Comparison of ENCODE assay signal across 9 mouse cellular contexts in genomic region chr4:101082176-101082888, GRCm38 (mm10). TPM values are rescaled to one million over a fixed set of nuclear protein-coding genes. Genes with fewer than 3 reads are reported as not detected.
DNase-seq lines count a peak whose midpoint lies in the region; ATAC-seq lines count a peak whose summit lies in the region.
"Had no signal": no experiment of that assay in that cellular context is flagged by ENCODE, and none has a peak within 500 bp of the region (broad histone marks: within the 10 kb centered on the region; RNA-seq: fewer than 3 reads in every experiment).

No protein-coding gene starts in this region.

- ATAC-seq in lung, embryonic 16.5 days (ENCODE audit: low read depth): peak; percentile 79
- no peak; the same call in 1 of the 2 replicates for ATAC-seq in hindbrain, embryonic 14.5 days (ENCODE audit: low FRiP score)
- ATAC-seq in stomach, embryonic 16.5 days (ENCODE audit: insufficient read depth, low FRiP score): peak; percentile 61; the same call in 1 of the 2 replicates

- H3K27ac ChIP-seq in lung, embryonic 16.5 days (ENCODE audit: low read length): peak overlapping the region; percentile 71
- peak overlapping the region; percentile 26; the same call in 1 of the 2 replicates for H3K27ac ChIP-seq in hindbrain, embryonic 14.5 days
- peak overlapping the region; percentile 56; the same call in 1 of the 2 replicates for H3K27ac ChIP-seq in limb, embryonic 10.5 days
- peak overlapping the region; percentile 82 for H3K27ac ChIP-seq in stomach, embryonic 16.5 days (ENCODE audit: low read length)

- 35% methylated on average over 17 of the region's 17 CpGs for WGBS in lung, embryonic 16.5 days
- WGBS in hindbrain, embryonic 14.5 days: 14% methylated on average over 17 of the region's 17 CpGs
- 62% methylated on average over 17 of the region's 17 CpGs for WGBS in limb, embryonic 10.5 days
- 29% methylated on average over 17 of the region's 17 CpGs for WGBS in stomach, embryonic 16.5 days

- no peak for DNase-seq in lung, adult 18-20 months
- no peak for DNase-seq in hindbrain, embryonic 14.5 days (ENCODE audit: low spot score)
- DNase-seq in limb, embryonic 10.5 days (ENCODE audit: low spot score): no peak
- no peak for DNase-seq in natural killer cell, adult 2 months (ENCODE audit: low spot score in 2 of 2)
- no peak for DNase-seq in heart, postnatal 4 days
- DNase-seq in cerebellum, adult 8-10 months: no peak
- DNase-seq: thymus, adult 18-20 months had no signal

- H3K9me3 ChIP-seq in lung, embryonic 16.5 days (ENCODE audit: control insufficient read depth, low read length): no peaks in the 10 kb centered on the region
- no peaks in the 10 kb centered on the region for H3K9me3 ChIP-seq in hindbrain, embryonic 14.5 days (ENCODE audit: control insufficient read depth, low read length)
- H3K9me3 ChIP-seq in limb, embryonic 10.5 days (replicated peaks): no peaks in the 10 kb centered on the region
- no peaks in the 10 kb centered on the region for H3K9me3 ChIP-seq in stomach, embryonic 16.5 days (replicated peaks; ENCODE audit: control insufficient read depth, low read length)

- no peaks in the 10 kb centered on the region for H3K36me3 ChIP-seq in lung, embryonic 16.5 days (ENCODE audit: control insufficient read depth, insufficient read depth, low read length)
- H3K36me3 ChIP-seq in hindbrain, embryonic 14.5 days (replicated peaks; ENCODE audit: control insufficient read depth, insufficient read depth): no peaks in the 10 kb centered on the region
- no peaks in the 10 kb centered on the region for H3K36me3 ChIP-seq in limb, embryonic 10.5 days
- no peaks in the 10 kb centered on the region for H3K36me3 ChIP-seq in stomach, embryonic 16.5 days (ENCODE audit: control insufficient read depth, insufficient read depth, low read length)

- H3K4me3 ChIP-seq in lung, embryonic 16.5 days (ENCODE audit: low read length): no peak overlapping the region
- no peak overlapping the region for H3K4me3 ChIP-seq in hindbrain, embryonic 14.5 days (replicated peaks; ENCODE audit: low read length)
- no peak overlapping the region for H3K4me3 ChIP-seq in limb, embryonic 10.5 days
- H3K4me3 ChIP-seq in stomach, embryonic 16.5 days (replicated peaks; ENCODE audit: low read length): no peak overlapping the region

- peaks cover 17% of the 10 kb centered on the region for H3K4me1 ChIP-seq in lung, embryonic 16.5 days (replicated peaks; ENCODE audit: control insufficient read depth, insufficient read depth, low read length)
- H3K4me1 ChIP-seq in hindbrain, embryonic 14.5 days (replicated peaks; ENCODE audit: control insufficient read depth, insufficient read depth, low read length): 0 out of 2 replicates have a peak, but pooled peaks cover 6% of the 10 kb centered on the region
- peaks cover 14% of the 10 kb centered on the region; the same call in 1 of the 2 replicates for H3K4me1 ChIP-seq in limb, embryonic 10.5 days
- peaks cover 15% of the 10 kb centered on the region; the same call in 1 of the 2 replicates for H3K4me1 ChIP-seq in stomach, embryonic 16.5 days (ENCODE audit: control insufficient read depth, insufficient read depth, low read length)

- no peak overlapping the region for H3K9ac ChIP-seq in lung, embryonic 16.5 days (ENCODE audit: low read length)
- H3K9ac ChIP-seq in hindbrain, embryonic 14.5 days: no peak overlapping the region
- peak overlapping the region; percentile 55; the same call in 1 of the 2 replicates for H3K9ac ChIP-seq in stomach, embryonic 16.5 days (ENCODE audit: low read length)

- H3K27me3 ChIP-seq in lung, embryonic 16.5 days (ENCODE audit: control insufficient read depth, insufficient read depth, low read depth, low read length): no peaks in the 10 kb centered on the region
- H3K27me3 ChIP-seq in hindbrain, embryonic 14.5 days (ENCODE audit: control insufficient read depth, insufficient read depth, low read length): no peaks in the 10 kb centered on the region
- H3K27me3 ChIP-seq in limb, embryonic 10.5 days (ENCODE audit: low read depth, poor library complexity, severe bottlenecking): no peaks in the 10 kb centered on the region
- H3K27me3 ChIP-seq in stomach, embryonic 16.5 days (ENCODE audit: control insufficient read depth, insufficient read depth, low read length): no peaks in the 10 kb centered on the region

- H3K4me2 ChIP-seq in lung, embryonic 16.5 days (ENCODE audit: low read depth, low read length): no peak overlapping the region; the same call in 1 of the 2 replicates
- peak overlapping the region; percentile 21 for H3K4me2 ChIP-seq in hindbrain, embryonic 14.5 days (replicated peaks)
- H3K4me2 ChIP-seq in stomach, embryonic 16.5 days (ENCODE audit: low read depth, low read length): peak overlapping the region; percentile 14; the same call in 1 of the 2 replicates

RNA-seq across cellular contexts. Expression of gene Raver2, which starts 13.5 kb away (rescaled TPM):
- 13.8 and 14.5 TPM in 2 replicates for polyA plus RNA-seq in lung, embryonic 16.5 days (2015; fragmentation: Nextera tagmentation; extraction: Ambion mirVana)
- polyA plus RNA-seq in hindbrain, embryonic 14.5 days (2014; fragmentation: Nextera tagmentation; extraction: Ambion mirVana): 6.2 and 8.0 TPM in 2 replicates
- 6.3 and 8.0 TPM in 2 replicates for polyA plus RNA-seq in limb, embryonic 10.5 days (2016; fragmentation: Nextera tagmentation; extraction: Ambion mirVana)
- 9.4 and 9.5 TPM in 2 replicates for polyA plus RNA-seq in stomach, embryonic 16.5 days (2015; fragmentation: Nextera tagmentation; extraction: Ambion mirVana)
- total RNA-seq in heart, postnatal 4 days (2021): 1 to 10 TPM; 4.9 to 5.4 TPM

Comparison
In these comparisons a context has a peak if more than half of its experiments do, and no peak if none do; other contexts are left out.
1. H3K27ac ChIP-seq: peak in every context shown above with its lines; median percentile 82 in stomach, embryonic 16.5 days; 71 in lung, embryonic 16.5 days; 56 in limb, embryonic 10.5 days; 26 in hindbrain, embryonic 14.5 days.